Mouse (Mus musculus) E14TG2a.4 (cell line): Measurements from ENCODE around the gene Ldlrap1.

Experiments
- CTCF ChIP-seq: conservative IDR thresholded peaks from 2 replicates; pipeline ENCODE4 v1.5.1; 2014; ENCODE audit warnings: low read length
- NANOG ChIP-seq: IDR thresholded peaks from 2 replicates; pipeline ENCODE4 v1.6.1; 2014; ENCODE audit warnings: borderline replicate concordance, low read length, mixed read lengths
- POU5F1 ChIP-seq: IDR thresholded peaks from 2 replicates; pipeline ENCODE4 v1.6.1; 2014; ENCODE audit warnings: low read length, borderline replicate concordance

GRCm38 (mm10) chr4:134750263-134750662, 17.6 kb downstream of the Ldlrap1 start:
- TF ChIP-seq CTCF, result no peak
- no peak for TF ChIP-seq POU5F1
- no peak for TF ChIP-seq NANOG
